Mouse (Mus musculus) left cerebral cortex, adult 11 months (tissue): ENCODE measurements around the gene Cnnm1.

Experiments used
- DNase-seq: peaks from one replicate; pipeline ENCODE4 v3.0.0; 2022; ENCODE audit warnings: low spot score

Gene Cnnm1

DNA sequence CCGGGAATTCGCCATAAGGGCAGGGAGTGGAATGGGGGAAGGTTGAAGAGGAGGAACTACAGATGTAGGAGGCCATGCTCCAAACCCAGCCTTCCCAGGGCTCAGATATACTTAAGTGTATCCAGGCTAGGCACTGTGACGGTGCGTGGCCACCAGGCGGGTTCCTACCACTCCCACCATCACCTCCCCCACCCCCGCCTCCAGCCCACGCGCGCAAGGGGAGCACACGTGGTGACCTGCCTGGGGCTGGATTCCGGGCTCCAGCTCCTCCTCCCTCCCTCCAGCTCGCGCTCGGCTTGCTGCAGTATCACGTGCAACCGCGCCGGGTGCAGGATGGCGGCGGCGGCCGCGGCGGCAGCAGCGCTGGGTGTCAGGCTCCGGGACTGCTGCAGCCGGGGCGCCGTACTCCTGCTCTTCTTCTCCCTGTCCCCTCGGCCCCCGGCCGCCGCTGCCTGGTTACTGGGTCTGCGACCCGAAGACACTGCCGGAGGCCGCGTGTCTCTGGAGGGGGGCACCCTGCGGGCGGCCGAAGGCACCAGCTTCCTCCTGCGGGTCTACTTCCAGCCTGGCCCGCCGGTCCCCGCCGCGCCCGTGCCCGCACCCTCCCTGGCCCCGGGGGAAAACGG, at the start of gene Cnnm1:
TSS of gene Cnnm1 (plus strand) at position 325 of the 626 bp plus-strand sequence.
- peak; percentile 71 for DNase-seq

DNA sequence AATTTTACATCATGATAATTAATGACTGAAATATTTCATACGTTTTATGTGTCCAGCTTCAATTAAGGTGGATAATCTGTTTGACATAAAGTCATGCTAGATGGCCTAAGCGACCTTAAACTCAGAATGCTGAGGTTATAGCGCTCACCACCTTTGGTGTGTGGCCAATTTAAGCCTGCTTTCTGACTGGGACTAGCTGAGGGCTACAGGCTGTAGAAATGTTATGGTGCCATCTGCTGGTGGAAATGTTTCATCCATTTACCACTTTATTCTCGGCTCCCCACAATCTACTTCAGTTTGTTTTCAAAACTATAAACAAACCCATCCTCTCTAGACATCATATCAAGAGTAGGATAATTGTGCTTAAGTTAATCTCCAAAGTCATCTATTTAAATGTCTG, 43.9 kb upstream of the Cnnm1 start:
- peak; percentile 13 for DNase-seq

DNA sequence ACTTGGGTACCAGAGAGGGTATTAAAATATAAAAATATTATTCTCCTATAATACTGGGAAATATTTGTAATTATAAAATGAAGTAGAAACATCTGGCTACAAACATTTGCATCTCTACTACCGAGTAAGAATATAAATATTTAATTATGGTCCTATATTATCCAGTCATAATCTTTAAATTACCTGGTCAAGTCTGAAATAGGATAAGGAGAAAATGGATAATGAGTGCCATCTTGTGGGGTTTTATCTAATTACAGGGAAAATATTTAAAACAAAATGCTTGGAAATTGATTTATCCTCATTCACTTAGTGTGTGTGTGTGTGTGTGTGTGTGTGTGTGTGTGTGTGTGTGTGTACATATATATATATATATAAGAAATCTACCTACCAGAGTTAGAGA, 33.1 kb upstream of the Cnnm1 start:
- no peak for DNase-seq

- DNase-seq, result no peak
These were observed 24.7 kb upstream of the Cnnm1 start for GRCm38 (mm10) chr19:43415565-43415964.

- DNase-seq, result no peak
These were observed 19.7 kb upstream of the Cnnm1 start for GRCm38 (mm10) chr19:43420506-43420905.

DNA sequence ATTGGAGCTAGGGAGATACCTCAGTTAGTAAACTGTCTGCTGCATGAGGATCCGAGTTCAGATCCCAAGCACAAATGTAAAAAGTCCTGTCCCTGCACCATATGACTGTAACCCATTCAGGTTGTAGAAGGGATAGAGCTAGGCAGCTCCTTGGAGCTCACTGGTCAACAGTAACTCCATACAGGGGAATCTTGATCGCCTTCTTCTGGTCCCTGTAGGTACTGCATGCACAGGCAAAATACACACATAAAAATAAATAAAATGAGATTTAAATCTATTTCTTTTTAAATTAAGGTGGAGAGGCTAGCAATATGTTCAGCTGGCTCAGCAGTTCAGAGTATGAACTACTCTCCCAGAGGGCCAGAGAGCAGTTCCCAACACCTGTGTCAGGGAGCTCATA, 16.2 kb upstream of the Cnnm1 start:
- no peak for DNase-seq

DNA sequence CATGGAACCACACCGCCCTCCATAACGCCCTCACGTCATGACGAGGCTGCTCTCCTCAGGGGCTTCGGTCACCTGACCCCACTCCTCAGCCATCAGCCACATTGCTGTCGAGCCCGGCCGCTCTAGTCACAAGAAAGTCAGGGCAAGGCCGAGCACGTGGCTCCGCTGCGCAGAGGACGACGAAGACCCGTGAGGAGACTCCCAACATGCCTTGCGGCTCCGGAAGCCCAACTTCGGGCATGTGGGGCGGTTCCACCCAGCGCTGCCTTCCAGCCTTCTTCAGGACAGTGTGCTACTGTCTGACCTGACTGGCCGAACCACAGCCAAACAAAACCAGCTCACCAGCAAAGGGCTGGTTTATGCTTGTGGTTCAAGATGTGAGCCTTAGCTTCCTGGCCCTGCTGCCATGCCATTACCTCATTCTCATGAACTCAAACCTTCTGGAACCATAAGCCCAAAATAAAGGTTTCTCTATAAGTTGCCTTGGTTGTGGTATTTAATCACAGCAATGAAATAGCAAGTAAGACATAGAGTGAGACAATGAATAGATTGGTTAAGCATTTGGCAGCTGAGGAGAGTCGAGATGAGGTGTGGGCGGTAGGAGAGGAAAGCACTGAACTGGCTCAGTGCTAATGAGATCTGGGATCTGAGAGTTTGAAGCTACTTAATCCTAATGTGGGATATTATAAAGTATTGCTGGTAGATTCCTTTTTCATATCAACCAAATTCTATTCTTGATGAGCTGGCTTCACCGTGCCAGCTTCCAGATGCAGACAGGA, 12.6 kb upstream of the Cnnm1 start:
- no peak for DNase-seq

DNA sequence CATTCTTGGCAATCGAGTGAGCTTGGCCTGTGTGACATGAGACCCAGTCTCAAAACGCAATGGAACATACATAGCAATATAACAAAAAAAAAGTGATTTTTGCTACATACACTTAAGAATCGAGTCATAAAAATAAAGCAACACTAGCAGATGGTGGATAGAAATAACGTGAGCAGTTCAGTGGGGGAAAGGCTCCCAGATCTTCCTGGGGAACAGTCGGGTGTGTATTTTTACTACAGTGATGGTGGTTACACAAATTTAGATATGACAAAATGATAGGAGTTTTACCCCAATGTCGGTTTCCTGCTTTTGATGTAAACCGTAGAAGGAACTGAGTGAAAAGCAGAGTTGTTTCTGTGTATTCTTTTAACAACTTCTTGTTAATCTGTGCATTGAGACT, 990 bp upstream of the Cnnm1 start:
- DNase-seq, result no peak

DNA sequence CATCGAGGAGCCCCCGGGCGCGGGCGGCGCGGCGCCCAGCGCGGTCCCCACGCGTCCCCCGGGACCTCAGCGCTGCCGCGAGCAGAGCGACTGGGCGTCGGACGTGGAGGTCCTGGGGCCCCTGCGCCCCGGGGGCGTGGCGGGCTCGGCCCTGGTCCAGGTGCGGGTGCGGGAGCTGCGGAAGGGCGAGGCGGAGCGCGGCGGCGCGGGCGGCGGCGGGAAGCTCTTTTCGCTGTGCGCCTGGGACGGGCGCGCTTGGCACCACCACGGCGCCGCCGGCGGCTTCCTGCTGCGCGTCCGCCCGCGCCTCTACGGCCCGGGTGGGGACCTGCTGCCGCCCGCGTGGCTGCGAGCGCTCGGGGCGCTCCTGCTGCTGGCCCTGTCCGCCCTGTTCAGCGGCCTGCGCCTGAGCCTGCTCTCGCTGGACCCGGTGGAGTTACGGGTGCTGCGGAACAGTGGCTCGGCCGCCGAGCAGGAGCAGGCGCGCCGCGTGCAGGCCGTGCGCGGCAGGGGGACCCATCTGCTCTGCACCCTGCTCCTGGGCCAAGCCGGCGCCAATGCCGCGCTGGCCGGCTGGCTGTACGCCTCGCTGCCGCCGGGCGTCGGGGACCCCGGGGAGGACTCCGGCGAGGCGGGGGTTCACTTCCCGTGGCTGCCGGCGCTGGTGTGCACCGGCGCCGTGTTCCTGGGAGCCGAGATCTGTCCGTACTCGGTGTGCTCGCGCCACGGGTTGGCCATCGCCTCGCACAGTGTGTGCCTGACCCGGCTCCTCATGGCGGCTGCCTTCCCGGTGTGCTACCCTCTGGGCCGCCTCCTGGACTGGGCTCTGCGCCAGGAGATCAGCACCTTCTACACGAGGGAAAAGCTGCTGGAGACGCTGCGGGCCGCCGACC, 778 bp downstream of the Cnnm1 start:
- no peak for DNase-seq

GRCm38 (mm10) chr19:43441661-43441990, 1.4 kb downstream of the Cnnm1 start:
- no peak for DNase-seq

DNA sequence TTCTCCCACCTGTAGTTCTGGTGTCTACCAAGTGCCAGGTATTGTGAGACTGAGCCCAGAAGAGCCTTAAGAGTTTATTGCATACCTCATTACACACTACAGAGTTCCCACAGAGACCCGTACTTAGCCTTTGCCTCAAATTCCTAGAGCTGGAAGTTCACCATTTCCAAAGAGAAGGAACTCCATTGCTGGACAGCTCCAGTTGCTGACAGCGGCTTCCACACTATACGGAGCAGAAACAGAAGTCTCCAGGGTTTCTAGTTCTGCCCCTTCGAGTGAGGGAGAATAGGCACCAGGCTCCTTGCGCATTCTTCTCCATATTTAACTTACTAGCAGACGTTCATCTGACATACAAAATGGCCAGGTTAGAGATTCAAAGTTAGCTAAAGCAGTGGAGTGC, 2.0 kb downstream of the Cnnm1 start:
- no peak for DNase-seq

DNA sequence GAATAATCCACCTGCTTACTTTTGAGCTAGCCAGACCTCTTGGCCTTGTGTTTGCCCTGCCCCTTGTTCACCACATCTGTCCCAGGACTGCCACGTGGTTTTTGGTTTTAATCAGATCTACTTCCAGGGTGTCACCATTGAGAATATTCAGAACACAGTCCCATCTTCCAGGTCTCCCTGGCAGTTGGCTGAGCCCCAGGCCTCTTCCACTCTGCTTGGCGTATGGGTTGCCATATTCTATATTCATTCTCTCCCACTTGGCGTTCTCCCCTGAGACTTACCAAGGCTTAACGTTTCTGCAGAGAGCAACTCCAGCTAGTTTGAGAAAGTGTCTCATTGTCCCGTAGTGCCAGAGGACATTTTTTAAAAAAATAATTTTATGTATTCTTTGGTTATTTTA, 2.7 kb downstream of the Cnnm1 start:
- no peak for DNase-seq

- no peak for DNase-seq
These were observed 4.5 kb downstream of the Cnnm1 start for GRCm38 (mm10) chr19:43444636-43445205.

GRCm38 (mm10) chr19:43451563-43451962, 11.3 kb downstream of the Cnnm1 start:
- DNase-seq, result no peak

- peak; percentile 55 for DNase-seq
These were observed 11.9 kb downstream of the Cnnm1 start for GRCm38 (mm10) chr19:43452176-43452575.

- no peak for DNase-seq
These were observed 12.8 kb downstream of the Cnnm1 start for GRCm38 (mm10) chr19:43453025-43453424.

- no peak for DNase-seq
These were observed 19.7 kb downstream of the Cnnm1 start for GRCm38 (mm10) chr19:43459948-43460347.

DNA sequence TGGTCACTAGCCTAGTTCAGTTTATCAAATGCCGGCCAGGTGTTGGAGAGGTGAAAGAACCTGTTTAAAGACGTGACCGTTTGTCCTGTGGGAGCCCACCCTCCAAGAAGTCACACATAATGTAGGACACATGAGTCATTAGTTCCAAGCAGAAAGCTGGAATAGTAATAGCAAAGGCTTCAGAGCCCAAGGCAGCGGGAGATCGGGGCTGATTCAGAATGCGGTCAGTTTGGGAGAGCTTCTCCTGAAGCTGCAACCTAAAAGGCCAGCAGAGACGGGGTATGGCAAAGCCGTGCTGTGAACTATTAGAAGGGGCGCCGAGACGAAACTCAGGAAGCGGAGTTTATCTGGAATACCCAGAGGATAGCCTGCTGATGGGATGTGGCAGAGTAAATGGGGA, 20.2 kb downstream of the Cnnm1 start:
- DNase-seq, result no peak

DNA sequence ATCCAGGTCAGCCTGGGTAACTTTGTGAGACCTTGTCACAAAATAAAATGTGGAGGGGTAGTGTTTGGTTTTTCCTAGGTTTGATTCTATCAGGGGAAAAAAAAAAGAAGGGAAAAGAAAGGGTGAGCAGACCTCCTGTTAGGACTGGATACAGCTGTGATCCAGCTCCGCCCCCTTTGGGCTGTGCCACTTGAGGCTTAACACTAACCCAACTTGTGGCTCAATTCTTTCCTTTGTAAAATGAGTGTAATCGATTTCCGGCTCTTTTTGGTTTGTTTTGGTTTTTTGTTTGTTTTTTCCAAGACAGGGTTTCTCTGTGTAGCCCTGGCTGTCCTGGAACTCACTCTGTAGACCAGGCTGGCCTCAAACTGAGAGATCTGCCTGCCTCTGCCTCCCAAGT, 21.9 kb downstream of the Cnnm1 start:
- no peak for DNase-seq

DNA sequence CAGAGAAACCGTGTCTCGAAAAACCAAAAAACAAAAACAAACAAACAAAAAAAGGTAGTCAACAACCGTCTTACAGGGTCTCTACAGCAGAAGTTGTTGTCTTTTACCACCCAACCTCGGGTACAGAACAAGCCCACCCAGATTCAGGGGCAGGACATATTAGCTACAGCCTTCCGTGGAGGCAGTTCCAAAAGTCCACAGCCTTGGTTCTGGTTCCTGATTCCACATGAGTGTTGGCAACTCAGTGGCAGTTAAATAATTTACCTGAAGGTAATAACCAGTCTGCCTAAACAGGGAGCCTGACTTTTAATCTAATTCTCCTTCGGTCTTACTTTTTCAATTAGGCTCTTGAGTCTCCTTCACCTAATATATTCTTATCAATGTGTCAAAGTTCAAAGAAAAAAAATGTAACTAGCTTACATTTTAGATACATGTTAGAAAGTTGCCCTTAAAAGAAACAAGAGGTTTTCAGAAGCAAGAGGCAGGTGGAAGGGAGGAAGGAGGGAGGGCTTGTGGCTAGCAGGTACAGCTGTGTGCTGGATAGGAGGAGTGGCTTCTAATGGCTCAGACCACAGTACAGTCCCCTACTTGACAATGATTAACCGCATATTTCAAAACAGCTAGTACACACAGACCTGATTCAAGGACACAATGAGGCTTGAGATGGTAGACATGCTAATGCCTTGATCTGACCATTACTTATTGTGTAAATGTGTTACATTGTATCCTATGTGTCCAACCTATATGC, 23.5 kb downstream of the Cnnm1 start:
- no peak for DNase-seq

GRCm38 (mm10) chr19:43464294-43464687, 24.1 kb downstream of the Cnnm1 start:
- DNase-seq, result no peak

DNA sequence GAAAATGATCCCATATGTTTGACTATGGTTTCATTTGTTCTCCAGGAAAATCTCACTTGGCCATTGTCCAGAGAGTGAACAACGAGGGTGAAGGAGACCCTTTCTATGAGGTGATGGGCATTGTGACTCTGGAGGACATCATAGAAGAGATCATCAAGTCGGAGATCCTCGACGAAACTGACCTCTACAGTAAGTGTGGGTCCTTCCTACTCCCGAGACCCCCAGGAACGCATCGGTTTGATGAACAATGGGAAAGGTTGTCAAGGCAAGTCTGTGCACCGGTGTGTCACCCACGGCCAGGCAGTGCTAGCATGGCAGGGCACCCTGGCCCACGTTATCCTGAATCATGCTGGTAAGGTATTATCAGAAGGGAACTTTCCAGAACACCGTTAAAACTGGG, 24.8 kb downstream of the Cnnm1 start:
- DNase-seq, result no peak
